Mouse (Mus musculus) heart, postnatal 0 days (tissue): ENCODE measurements around the gene 4930470P17Rik. TPM values are rescaled to one million over a fixed set of nuclear protein-coding genes. Genes with fewer than 3 reads are reported as not detected.

Source experiments
- ATAC-seq: fragments of 200-750 bp; cut with Nextera tagmentation; 2 replicates; pipeline ENCODE4 v1.8.0; 2017; ENCODE audit warnings: low read depth, moderate number of reproducible peaks, moderate library complexity; ENCODE audit not compliant: insufficient read depth
- DNase-seq: peaks from one replicate; pipeline ENCODE4 v3.0.0-alpha.2; 2016; ENCODE audit warnings: low spot score
- H3K27ac ChIP-seq: fragments of 300-500 bp; sonication (generic); 2 replicates; pipeline ENCODE4 v1.5.1; 2014; ENCODE audit warnings: low read depth, mild to moderate bottlenecking
- H3K27me3 ChIP-seq: fragments of 300-500 bp; sonication (generic); 2 replicates; pipeline ENCODE4 v1.6.1; 2014; ENCODE audit warnings: low read length, mixed read lengths; ENCODE audit not compliant: control insufficient read depth, insufficient read depth
- H3K36me3 ChIP-seq: fragments of 300-500 bp; sonication (generic); replicated peaks from 2 replicates; pipeline ENCODE4 v1.6.1; 2014; ENCODE audit warnings: low read length, mixed read lengths; ENCODE audit not compliant: control insufficient read depth, insufficient read depth
- H3K4me1 ChIP-seq: fragments of 300-500 bp; sonication (generic); 2 replicates; pipeline ENCODE4 v1.6.1; 2014; ENCODE audit warnings: antibody characterized with exemption; ENCODE audit not compliant: control insufficient read depth, insufficient read depth
- H3K4me2 ChIP-seq: fragments of 300-500 bp; sonication (generic); 2 replicates; pipeline ENCODE4 v1.6.1; 2014; ENCODE audit warnings: low read depth, mild to moderate bottlenecking, low read length, moderate library complexity
- H3K4me3 ChIP-seq: fragments of 300-500 bp; sonication (generic); 2 replicates; pipeline ENCODE4 v1.5.1; 2014; ENCODE audit warnings: low read depth, low read length
- H3K9ac ChIP-seq: fragments of 300-500 bp; sonication (generic); replicated peaks from 2 replicates; pipeline ENCODE4 v1.6.1; 2014; ENCODE audit warnings: low read depth, low read length, mixed read lengths
- H3K9me3 ChIP-seq: fragments of 300-500 bp; sonication (generic); replicated peaks from 2 replicates; pipeline ENCODE4 v1.6.1; 2016; ENCODE audit warnings: low read length; ENCODE audit not compliant: control insufficient read depth
- CTCF ChIP-seq: IDR thresholded peaks from 2 replicates; pipeline ENCODE4 v1.5.1; 2016; ENCODE audit warnings: antibody characterized with exemption, control low read depth, low read depth
- EP300 ChIP-seq: IDR thresholded peaks from 2 replicates; pipeline ENCODE4 v1.6.1; 2016; ENCODE audit warnings: antibody characterized with exemption, low read depth
- WGBS: fragments of 180-500 bp; shearing (Covaris S2); extraction: QIAGEN DNeasy Blood & Tissue Kit; methylation state at CpG from one replicate; pipeline ENCODE4 v1.1.7; 2014; 5-methylcytosine and 5-hydroxymethylcytosine counted together
- polyA plus RNA-seq: library from polyadenylated mRNA; unstranded; fragments of >200 nt; fragmentation: Nextera tagmentation; extraction: Ambion mirVana; gene quantifications from 2 replicates; pipeline ENCODE4 v1.2.1, GENCODE M21; 2015
- total RNA-seq: library from RNA; depleted of rRNA; stranded (reverse); fragments of >200 nt; gene quantifications from 2 replicates; pipeline ENCODE4 v1.2.3, GENCODE M21; 2014; ENCODE audit warnings: low replicate concordance

4930470P17Rik gene
- total and polyA plus RNA-seq, 2 experiments from 2014 or later = not detected

DNA sequence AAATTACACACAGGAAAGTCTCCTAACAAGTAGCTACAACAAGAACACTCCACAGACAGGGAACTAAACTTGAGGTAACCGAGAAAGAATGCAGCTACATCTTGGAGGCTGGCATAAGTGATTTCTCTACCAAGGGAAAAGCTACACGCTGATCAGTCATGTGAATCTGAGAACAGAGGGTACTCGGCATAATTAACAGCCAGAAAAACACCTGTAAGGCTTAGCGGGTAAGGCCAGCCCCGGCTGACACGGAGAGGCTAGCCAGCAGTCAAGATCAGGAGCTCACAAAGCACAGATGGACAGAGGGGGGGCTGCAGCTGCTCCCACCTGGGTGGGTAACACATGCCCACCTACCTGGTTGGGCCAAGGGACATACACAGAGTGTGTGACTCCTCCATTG lies 9.7 kb downstream of the 4930470P17Rik start:
- DNase-seq (no peak), ATAC-seq (no peak)
- Histone ChIP-seq H3K4me1 (0 out of 2 replicates have a peak, but pooled peaks cover 8% of the 10 kb centered on the region), H3K27ac (no peak overlapping the region), H3K36me3 (no peaks in the 10 kb centered on the region), H3K9me3 (no peaks in the 10 kb centered on the region), H3K4me3 (no peak overlapping the region), H3K9ac (no peak overlapping the region), H3K4me2 (no peak overlapping the region), H3K27me3 (no peaks in the 10 kb centered on the region)
- no peak for TF ChIP-seq EP300
- no peak for TF ChIP-seq CTCF
- 84% methylated on average over 6 of the region's 6 CpGs for WGBS

GRCm38 (mm10) chr2:170588369-170588900 lies 13.4 kb downstream of the 4930470P17Rik start:
- ATAC-seq = no peak
- H3K9me3 ChIP-seq = no peaks in the 10 kb centered on the region
- no peak overlapping the region for H3K4me2 ChIP-seq
- H3K36me3 ChIP-seq = no peaks in the 10 kb centered on the region
- 52% methylated on average over 9 of the region's 9 CpGs for WGBS
- H3K4me3 ChIP-seq = no peak overlapping the region
- DNase-seq = no peak
- no peaks in the 10 kb centered on the region for H3K27me3 ChIP-seq
- H3K9ac ChIP-seq = no peak overlapping the region
- no peak for TF ChIP-seq CTCF
- TF ChIP-seq EP300 = no peak
- H3K4me1 ChIP-seq = 0 out of 2 replicates have a peak, but pooled peaks cover 8% of the 10 kb centered on the region
- H3K27ac ChIP-seq = no peak overlapping the region

DNA sequence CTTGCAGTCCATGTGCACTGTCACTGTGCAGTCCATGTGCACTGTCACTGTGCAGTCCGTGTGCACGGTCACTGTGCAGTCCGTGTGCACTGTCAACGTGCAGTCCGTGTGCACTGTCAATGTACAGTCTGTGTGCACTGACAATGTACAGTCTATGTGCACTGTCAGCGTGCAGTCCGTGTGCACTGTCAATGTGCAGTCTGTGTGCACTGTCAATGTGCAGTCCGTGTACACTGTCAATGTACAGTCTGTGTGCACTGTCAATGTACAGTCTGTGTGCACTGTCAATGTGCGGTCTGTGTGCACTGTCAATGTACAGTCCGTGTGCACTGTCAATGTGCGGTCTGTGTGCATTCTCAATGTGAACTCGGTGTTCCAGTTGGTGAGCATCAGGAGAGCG lies 17.1 kb downstream of the 4930470P17Rik start:
- 0 out of 2 replicates have a peak, but pooled peaks cover 8% of the 10 kb centered on the region for H3K4me1 ChIP-seq
- 91% methylated on average over 13 of the region's 13 CpGs for WGBS

DNA sequence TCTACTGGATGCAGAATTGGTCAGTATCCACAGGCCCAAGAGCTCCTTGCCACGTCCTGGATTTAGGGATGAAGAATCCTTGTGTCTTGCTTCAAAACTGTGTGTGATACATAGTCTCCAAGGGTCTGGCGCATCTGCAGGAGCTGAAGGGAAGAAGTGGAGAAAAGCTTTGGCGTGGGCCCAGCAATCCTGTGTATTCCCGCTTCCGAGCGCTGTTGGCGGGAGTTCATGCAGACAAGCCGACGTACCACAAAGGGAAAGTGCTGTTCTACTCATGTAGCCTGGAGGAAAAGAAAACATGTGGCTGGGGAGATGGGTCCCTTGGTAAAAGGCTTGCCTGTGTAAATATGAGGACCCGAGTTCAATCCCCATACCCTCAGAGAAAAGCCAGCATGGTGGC lies 22.3 kb downstream of the 4930470P17Rik start:
- H3K27me3 ChIP-seq = no peaks in the 10 kb centered on the region
- ATAC-seq (no peak), DNase-seq (no peak)
- H3K27ac ChIP-seq = no peak overlapping the region
- H3K4me2 ChIP-seq = no peak overlapping the region
- H3K36me3 ChIP-seq = no peaks in the 10 kb centered on the region
- no peak overlapping the region for H3K9ac ChIP-seq
- H3K9me3 ChIP-seq = no peaks in the 10 kb centered on the region
- TF ChIP-seq EP300 (no peak), CTCF (no peak)
- no peak overlapping the region for H3K4me3 ChIP-seq
- no peaks in the 10 kb centered on the region for H3K4me1 ChIP-seq
- 68% methylated on average over 10 of the region's 10 CpGs for WGBS

More for the DNA sequence above, 17.1 kb downstream of the 4930470P17Rik start:
- no peak overlapping the region for H3K4me3 ChIP-seq
- no peak overlapping the region for H3K4me2 ChIP-seq
- no peaks in the 10 kb centered on the region for H3K36me3 ChIP-seq
- no peak overlapping the region for H3K27ac ChIP-seq
- no peaks in the 10 kb centered on the region for H3K27me3 ChIP-seq
- TF ChIP-seq EP300 = no peak
- no peak for TF ChIP-seq CTCF
- no peak for DNase-seq
- no peak for ATAC-seq
- no peak overlapping the region for H3K9ac ChIP-seq
- H3K9me3 ChIP-seq = no peaks in the 10 kb centered on the region

GRCm38 (mm10) chr2:170578588-170578987 lies 23.2 kb downstream of the 4930470P17Rik start:
- H3K9ac ChIP-seq = no peak overlapping the region
- no peak overlapping the region for H3K27ac ChIP-seq
- no peaks in the 10 kb centered on the region for H3K9me3 ChIP-seq
- H3K36me3 ChIP-seq = no peaks in the 10 kb centered on the region
- H3K4me3 ChIP-seq = no peak overlapping the region
- no peak for ATAC-seq
- H3K4me2 ChIP-seq = no peak overlapping the region
- DNase-seq = no peak
- no peak for TF ChIP-seq EP300
- TF ChIP-seq CTCF = no peak
- no peaks in the 10 kb centered on the region for H3K4me1 ChIP-seq
- H3K27me3 ChIP-seq = no peaks in the 10 kb centered on the region
- 70% methylated on average over 5 of the region's 5 CpGs for WGBS

GRCm38 (mm10) chr2:170577502-170577901 lies 24.3 kb downstream of the 4930470P17Rik start:
- Histone ChIP-seq H3K4me1 (no peaks in the 10 kb centered on the region), H3K4me3 (no peak overlapping the region), H3K9ac (no peak overlapping the region), H3K9me3 (no peaks in the 10 kb centered on the region), H3K27ac (no peak overlapping the region), H3K4me2 (no peak overlapping the region), H3K27me3 (no peaks in the 10 kb centered on the region), H3K36me3 (no peaks in the 10 kb centered on the region)
- ATAC-seq (no peak), DNase-seq (no peak)
- 62% methylated on average over 3 of the region's 3 CpGs for whole genome bisulfite sequencing
- TF ChIP-seq CTCF = no peak
- TF ChIP-seq EP300 = no peak
